Comparison of ENCODE assay signal across 8 mouse cellular contexts in genomic region chr1:83038109-83038672, GRCm38 (mm10). TPM values are rescaled to one million over a fixed set of nuclear protein-coding genes. Genes with fewer than 3 reads are reported as not detected.
DNase-seq lines count a peak whose midpoint lies in the region; ATAC-seq lines count a peak whose summit lies in the region.

Gene Slc19a3, minus strand, starts transcription at chr1:83038448.

- H3K4me3 ChIP-seq in forebrain, embryonic 16.5 days (replicated peaks; ENCODE audit: low read length) = peak within 1 kb of the TSS; percentile 62
- peak within 1 kb of the TSS; percentile 51 for H3K4me3 ChIP-seq in hindbrain, embryonic 16.5 days (ENCODE audit: low read length)

- no peaks in the 10 kb centered on the region for H3K36me3 ChIP-seq in forebrain, embryonic 16.5 days (ENCODE audit: control insufficient read depth, insufficient read depth)
- H3K36me3 ChIP-seq in hindbrain, embryonic 16.5 days (ENCODE audit: control insufficient read depth, insufficient read depth, low read length) = no peaks in the 10 kb centered on the region

- H3K27me3 ChIP-seq in forebrain, embryonic 16.5 days (replicated peaks; ENCODE audit: control insufficient read depth, insufficient read depth, low read length) = no peaks in the 10 kb centered on the region
- H3K27me3 ChIP-seq in hindbrain, embryonic 16.5 days (replicated peaks; ENCODE audit: control insufficient read depth, insufficient read depth, low read length) = no peaks in the 10 kb centered on the region

- H3K4me1 ChIP-seq in forebrain, embryonic 16.5 days (replicated peaks; ENCODE audit: control insufficient read depth, insufficient read depth, low read length) = peaks cover 8% of the 10 kb centered on the region; the same call in 1 of the 2 replicates
- H3K4me1 ChIP-seq in hindbrain, embryonic 16.5 days (ENCODE audit: control insufficient read depth, insufficient read depth, low read depth, low read length) = no peaks in the 10 kb centered on the region

- H3K4me2 ChIP-seq in forebrain, embryonic 16.5 days (ENCODE audit: low read length) = peak within 1 kb of the TSS; percentile 91
- peak within 1 kb of the TSS; percentile 85 for H3K4me2 ChIP-seq in hindbrain, embryonic 16.5 days (ENCODE audit: low read length)

- 0 out of 2 replicates have a peak within 1 kb of the TSS, but pooled peaks have one; percentile 23 for H3K27ac ChIP-seq in forebrain, embryonic 16.5 days (ENCODE audit: low read length)
- peak within 1 kb of the TSS; percentile 14; the same call in 1 of the 2 replicates for H3K27ac ChIP-seq in hindbrain, embryonic 16.5 days (ENCODE audit: low read depth, low read length)

- ATAC-seq in forebrain, embryonic 16.5 days = peak; percentile 96
- ATAC-seq in hindbrain, embryonic 16.5 days = peak; percentile 99
- ATAC-seq in monocyte, adult 5-6 weeks (replicated peaks; ENCODE audit: insufficient number of reproducible peaks, low FRiP score, low TSS enrichment, poor library complexity, severe bottlenecking) = no peak

- under 1% methylated on average over 25 of the region's 25 CpGs for WGBS in forebrain, embryonic 16.5 days
- 1% methylated on average over 25 of the region's 25 CpGs for whole genome bisulfite sequencing in hindbrain, embryonic 16.5 days

- peak within 1 kb of the TSS; percentile 64 for H3K9ac ChIP-seq in forebrain, embryonic 16.5 days (replicated peaks; ENCODE audit: low read depth, low read length)
- peak within 1 kb of the TSS; percentile 63 for H3K9ac ChIP-seq in hindbrain, embryonic 16.5 days (ENCODE audit: low read depth, low read length)

- peak; percentile 59 for DNase-seq in R1 (ENCODE audit: low read depth, low spot score)
- DNase-seq in cerebellum, adult 11-12 months = peak; percentile 11
- peak; percentile 14 to 41 for DNase-seq in left cerebral cortex, adult 18-20 months (ENCODE audit: low spot score in 2 of 2)
- DNase-seq in lung, postnatal 14 days = peak; percentile 32
- peak; percentile 32 to 48 for DNase-seq in right cerebral cortex, adult 2 months (ENCODE audit: low spot score in 2 of 2)

- no peaks in the 10 kb centered on the region for H3K9me3 ChIP-seq in forebrain, embryonic 16.5 days (ENCODE audit: control insufficient read depth, low read length)
- no peaks in the 10 kb centered on the region for H3K9me3 ChIP-seq in hindbrain, embryonic 16.5 days (ENCODE audit: control insufficient read depth, low read length)

RNA-seq across cellular contexts. Expression of gene Slc19a3, which starts in this region (rescaled TPM):
- 1.2 TPM in 2 replicates for polyA plus RNA-seq in forebrain, embryonic 16.5 days (2015; fragmentation: Nextera tagmentation; extraction: Ambion mirVana)
- polyA plus RNA-seq in hindbrain, embryonic 16.5 days (2015; fragmentation: Nextera tagmentation; extraction: Ambion mirVana) = 0.75 and 1.6 TPM in 2 replicates
- 1 to 10 TPM; 2.0 to 2.6 TPM for total RNA-seq in left cerebral cortex, adult 18-20 months (2021)
- not detected in 3 replicates for total RNA-seq in monocyte, adult 5-6 weeks (2017)
